Mouse (Mus musculus): ENCODE results near the gene Zfp346. TPM values are rescaled to one million over a fixed set of nuclear protein-coding genes. Genes with fewer than 3 reads are reported as not detected.

Zfp346 gene
- polyA plus RNA-seq, 1 experiment from 2014 or later, result 22.8 TPM

- H3K4me1 ChIP-seq (ENCODE audit: control insufficient read depth in 2 of 2, insufficient read depth in 2 of 2, low read length in 2 of 2), result peaks cover 4 to 5% of the 10 kb centered on the region in 2 experiments; a peak in 2 of 4 replicates
- H3K27me3 ChIP-seq (ENCODE audit: control insufficient read depth, insufficient read depth, low read length), result peaks cover 27% of the 10 kb centered on the region
- peak within 1 kb of the TSS; percentile 45 to 56 for H3K4me3 ChIP-seq (ENCODE audit: control insufficient read depth in 1 of 2, insufficient read depth in 1 of 2, low read depth in 1 of 2, low read length in 2 of 2)
- peak within 1 kb of the TSS; percentile 93 for H3K4me2 ChIP-seq (ENCODE audit: low read length)
- H3K9ac ChIP-seq (ENCODE audit: low read length), result peak within 1 kb of the TSS; percentile 64
- no peaks in the 10 kb centered on the region for H3K9me3 ChIP-seq (ENCODE audit: control insufficient read depth, low read length)
- no peaks in the 10 kb centered on the region for H3K36me3 ChIP-seq (ENCODE audit: control insufficient read depth, insufficient read depth, low read length)
- 0 out of 2 replicates have a peak, but pooled peaks have one; percentile 36 for ATAC-seq (ENCODE audit: insufficient number of reproducible peaks, insufficient read depth, low FRiP score, low read depth)
- H3K27ac ChIP-seq (replicated peaks in 1 of 2; ENCODE audit: control insufficient read depth in 1 of 2, insufficient read depth in 1 of 2, low read depth in 2 of 2, low read length in 2 of 2), result no peak within 1 kb of the TSS
- WGBS, result 2% methylated on average over 65 of the region's 68 CpGs
Measured at GRCm38 (mm10) chr13:55152621-55153415, 47.7 kb downstream of the Zfp346 start, which contains the start of gene Fgfr4. Gene Fgfr4 (plus strand): TSS chr13:55152640.

- peaks cover 4 to 5% of the 10 kb centered on the region in 2 experiments; a peak in 2 of 4 replicates for H3K4me1 ChIP-seq (ENCODE audit: control insufficient read depth in 2 of 2, insufficient read depth in 2 of 2, low read length in 2 of 2)
- H3K36me3 ChIP-seq (ENCODE audit: control insufficient read depth, insufficient read depth, low read length), result no peaks in the 10 kb centered on the region
- H3K27me3 ChIP-seq (ENCODE audit: control insufficient read depth, insufficient read depth, low read length), result peaks cover 27% of the 10 kb centered on the region
- H3K9me3 ChIP-seq (ENCODE audit: control insufficient read depth, low read length), result no peaks in the 10 kb centered on the region
- ATAC-seq (ENCODE audit: insufficient number of reproducible peaks, insufficient read depth, low FRiP score, low read depth), result no peak
- no peak overlapping the region for H3K27ac ChIP-seq (replicated peaks in 1 of 2; ENCODE audit: control insufficient read depth in 1 of 2, insufficient read depth in 1 of 2, low read depth in 2 of 2, low read length in 2 of 2)
- H3K4me2 ChIP-seq (ENCODE audit: low read length), result no peak overlapping the region
- no peak overlapping the region for H3K9ac ChIP-seq (ENCODE audit: low read length)
- H3K4me3 ChIP-seq (ENCODE audit: control insufficient read depth in 1 of 2, insufficient read depth in 1 of 2, low read depth in 1 of 2, low read length in 2 of 2), result no peak overlapping the region
- WGBS, result 79% methylated on average over 5 of the region's 5 CpGs
Measured at GRCm38 (mm10) chr13:55153951-55154350, 48.8 kb downstream of the Zfp346 start.

GRCm38 (mm10) chr13:55162365-55162764 is 57.3 kb downstream of the Zfp346 start:
- no peak for ATAC-seq (ENCODE audit: insufficient number of reproducible peaks, insufficient read depth, low FRiP score, low read depth)
- H3K27me3 ChIP-seq (ENCODE audit: control insufficient read depth, insufficient read depth, low read length), result no peaks in the 10 kb centered on the region
- H3K36me3 ChIP-seq (ENCODE audit: control insufficient read depth, insufficient read depth, low read length), result no peaks in the 10 kb centered on the region
- H3K4me1 ChIP-seq (ENCODE audit: control insufficient read depth in 2 of 2, insufficient read depth in 2 of 2, low read length in 2 of 2), result no peaks in the 10 kb centered on the region
- H3K9me3 ChIP-seq (ENCODE audit: control insufficient read depth, low read length), result no peaks in the 10 kb centered on the region
- no peak overlapping the region for H3K4me3 ChIP-seq (ENCODE audit: control insufficient read depth in 1 of 2, insufficient read depth in 1 of 2, low read depth in 1 of 2, low read length in 2 of 2)
- H3K4me2 ChIP-seq (ENCODE audit: low read length), result no peak overlapping the region
- H3K9ac ChIP-seq (ENCODE audit: low read length), result no peak overlapping the region
- WGBS, result 51% methylated on average over 7 of the region's 7 CpGs
- no peak overlapping the region for H3K27ac ChIP-seq (replicated peaks in 1 of 2; ENCODE audit: control insufficient read depth in 1 of 2, insufficient read depth in 1 of 2, low read depth in 2 of 2, low read length in 2 of 2)

- Histone ChIP-seq H3K27me3 (ENCODE audit: control insufficient read depth, insufficient read depth, low read length) (no peaks in the 10 kb centered on the region), H3K9ac (ENCODE audit: low read length) (no peak overlapping the region), H3K27ac (replicated peaks in 1 of 2; ENCODE audit: control insufficient read depth in 1 of 2, insufficient read depth in 1 of 2, low read depth in 2 of 2, low read length in 2 of 2) (no peak overlapping the region), H3K9me3 (ENCODE audit: control insufficient read depth, low read length) (no peaks in the 10 kb centered on the region), H3K4me1 (ENCODE audit: control insufficient read depth in 2 of 2, insufficient read depth in 2 of 2, low read length in 2 of 2) (no peaks in the 10 kb centered on the region), H3K4me2 (ENCODE audit: low read length) (no peak overlapping the region), H3K4me3 (ENCODE audit: control insufficient read depth in 1 of 2, insufficient read depth in 1 of 2, low read depth in 1 of 2, low read length in 2 of 2) (no peak overlapping the region), H3K36me3 (ENCODE audit: control insufficient read depth, insufficient read depth, low read length) (no peaks in the 10 kb centered on the region)
- ATAC-seq (ENCODE audit: insufficient number of reproducible peaks, insufficient read depth, low FRiP score, low read depth), result no peak
- WGBS, result 62% methylated on average over 5 of the region's 5 CpGs
Measured at GRCm38 (mm10) chr13:55163553-55163952, 58.4 kb downstream of the Zfp346 start.

- ATAC-seq (ENCODE audit: insufficient number of reproducible peaks, insufficient read depth, low FRiP score, low read depth), result no peak
- 85% methylated on average over 16 of the region's 16 CpGs for WGBS
- Histone ChIP-seq H3K36me3 (ENCODE audit: control insufficient read depth, insufficient read depth, low read length) (no peaks in the 10 kb centered on the region), H3K4me1 (ENCODE audit: control insufficient read depth in 2 of 2, insufficient read depth in 2 of 2, low read length in 2 of 2) (no peaks in the 10 kb centered on the region), H3K27me3 (ENCODE audit: control insufficient read depth, insufficient read depth, low read length) (no peaks in the 10 kb centered on the region), H3K4me3 (ENCODE audit: control insufficient read depth in 1 of 2, insufficient read depth in 1 of 2, low read depth in 1 of 2, low read length in 2 of 2) (no peak overlapping the region), H3K9me3 (ENCODE audit: control insufficient read depth, low read length) (0 out of 2 replicates have a peak, but pooled peaks cover 3% of the 10 kb centered on the region), H3K9ac (ENCODE audit: low read length) (no peak overlapping the region), H3K27ac (replicated peaks in 1 of 2; ENCODE audit: control insufficient read depth in 1 of 2, insufficient read depth in 1 of 2, low read depth in 2 of 2, low read length in 2 of 2) (no peak overlapping the region), H3K4me2 (ENCODE audit: low read length) (no peak overlapping the region)
Measured at GRCm38 (mm10) chr13:55165831-55166339, 60.8 kb downstream of the Zfp346 start.

GRCm38 (mm10) chr13:55166806-55167725 is 62.0 kb downstream of the Zfp346 start:
- Histone ChIP-seq H3K27ac (replicated peaks in 1 of 2; ENCODE audit: control insufficient read depth in 1 of 2, insufficient read depth in 1 of 2, low read depth in 2 of 2, low read length in 2 of 2) (no peak overlapping the region), H3K27me3 (ENCODE audit: control insufficient read depth, insufficient read depth, low read length) (no peaks in the 10 kb centered on the region), H3K4me2 (ENCODE audit: low read length) (no peak overlapping the region), H3K4me3 (ENCODE audit: control insufficient read depth in 1 of 2, insufficient read depth in 1 of 2, low read depth in 1 of 2, low read length in 2 of 2) (no peak overlapping the region), H3K9me3 (ENCODE audit: control insufficient read depth, low read length) (0 out of 2 replicates have a peak, but pooled peaks cover 3% of the 10 kb centered on the region), H3K9ac (ENCODE audit: low read length) (no peak overlapping the region), H3K36me3 (ENCODE audit: control insufficient read depth, insufficient read depth, low read length) (no peaks in the 10 kb centered on the region), H3K4me1 (ENCODE audit: control insufficient read depth in 2 of 2, insufficient read depth in 2 of 2, low read length in 2 of 2) (peaks cover 4 to 9% of the 10 kb centered on the region in 2 experiments; a peak in 3 of 4 replicates)
- 81% methylated on average over 32 of the region's 32 CpGs for WGBS
- no peak for ATAC-seq (ENCODE audit: insufficient number of reproducible peaks, insufficient read depth, low FRiP score, low read depth)

- 80% methylated on average over 11 of the region's 11 CpGs for WGBS
- Histone ChIP-seq H3K4me3 (ENCODE audit: control insufficient read depth in 1 of 2, insufficient read depth in 1 of 2, low read depth in 1 of 2, low read length in 2 of 2) (no peak overlapping the region), H3K4me2 (ENCODE audit: low read length) (no peak overlapping the region), H3K9ac (ENCODE audit: low read length) (no peak overlapping the region), H3K36me3 (ENCODE audit: control insufficient read depth, insufficient read depth, low read length) (no peaks in the 10 kb centered on the region), H3K27me3 (ENCODE audit: control insufficient read depth, insufficient read depth, low read length) (no peaks in the 10 kb centered on the region), H3K9me3 (ENCODE audit: control insufficient read depth, low read length) (0 out of 2 replicates have a peak, but pooled peaks cover 3% of the 10 kb centered on the region), H3K4me1 (ENCODE audit: control insufficient read depth in 2 of 2, insufficient read depth in 2 of 2, low read length in 2 of 2) (peaks cover 8 to 12% of the 10 kb centered on the region in 2 experiments; a peak in 3 of 4 replicates), H3K27ac (replicated peaks in 1 of 2; ENCODE audit: control insufficient read depth in 1 of 2, insufficient read depth in 1 of 2, low read depth in 2 of 2, low read length in 2 of 2) (no peak overlapping the region)
- ATAC-seq (ENCODE audit: insufficient number of reproducible peaks, insufficient read depth, low FRiP score, low read depth), result no peak
Measured at GRCm38 (mm10) chr13:55167798-55168197, 62.7 kb downstream of the Zfp346 start.
